Mouse (Mus musculus) bone marrow macrophage, adult 2 months (primary cell): ENCODE results near the gene Gm10803.

Experiments
- CTCF ChIP-seq: IDR thresholded peaks from 2 replicates; pipeline ENCODE4 v1.5.1; 2012; ENCODE audit warnings: low read depth, mild to moderate bottlenecking, low read length, moderate library complexity
- POLR2A ChIP-seq: IDR thresholded peaks from 2 replicates; pipeline ENCODE4 v1.6.1; 2012; ENCODE audit warnings: mild to moderate bottlenecking, low read depth, low read length, borderline replicate concordance

DNA sequence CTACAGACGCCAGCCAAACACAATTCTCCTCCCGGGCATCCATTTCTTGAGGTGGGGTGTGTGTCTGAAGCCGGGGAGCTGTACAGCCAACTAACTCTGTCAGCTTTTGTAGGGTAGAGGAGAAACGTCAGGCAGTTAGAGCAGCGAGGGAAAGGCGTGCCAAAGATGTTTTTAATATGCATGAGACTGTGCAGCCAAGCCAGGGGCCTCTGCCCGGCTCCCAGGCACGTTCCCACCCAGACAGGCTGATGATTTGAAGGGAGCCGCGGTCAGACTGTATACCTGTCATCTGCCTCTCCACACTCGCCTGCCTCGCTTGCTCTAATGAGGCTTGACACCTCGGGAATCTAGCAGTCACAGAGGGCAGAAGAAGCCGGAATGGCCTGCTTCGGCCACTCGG is 38.4 kb upstream of the Gm10803 start:
- TF ChIP-seq POLR2A, result no peak
- no peak for TF ChIP-seq CTCF
